Mouse (Mus musculus) neural tube, embryonic 12.5 days (tissue): ENCODE measurements around the gene Galr2. TPM values are rescaled to one million over a fixed set of nuclear protein-coding genes. Genes with fewer than 3 reads are reported as not detected.

Experiments used
- ATAC-seq: fragments of 200-750 bp; cut with Nextera tagmentation; 2 replicates; pipeline ENCODE4 v1.8.0; 2017; ENCODE audit warnings: low read depth, mild to moderate bottlenecking, moderate TSS enrichment, moderate library complexity; ENCODE audit not compliant: low FRiP score
- H3K27ac ChIP-seq: fragments of 300-500 bp; sonication (generic); 2 replicates; pipeline ENCODE4 v1.5.1; 2016
- H3K27me3 ChIP-seq: fragments of 300-500 bp; sonication (generic); replicated peaks from 2 replicates; pipeline ENCODE4 v1.6.1; 2016; ENCODE audit warnings: mild to moderate bottlenecking
- H3K36me3 ChIP-seq: fragments of 300-500 bp; sonication (generic); 2 replicates; pipeline ENCODE4 v1.6.1; 2016; ENCODE audit warnings: mild to moderate bottlenecking
- H3K4me1 ChIP-seq: fragments of 300-500 bp; sonication (generic); 2 replicates; pipeline ENCODE4 v1.6.1; 2016
- H3K4me2 ChIP-seq: fragments of 300-500 bp; sonication (generic); replicated peaks from 2 replicates; pipeline ENCODE4 v1.6.1; 2016; ENCODE audit warnings: mild to moderate bottlenecking
- H3K4me3 ChIP-seq: fragments of 300-500 bp; sonication (generic); 2 replicates; pipeline ENCODE4 v1.5.1; 2016
- H3K9ac ChIP-seq: fragments of 300-500 bp; sonication (generic); 2 replicates; pipeline ENCODE4 v1.6.1; 2016; ENCODE audit warnings: mild to moderate bottlenecking
- H3K9me3 ChIP-seq: fragments of 300-500 bp; sonication (generic); 2 replicates; pipeline ENCODE4 v1.6.1; 2016; ENCODE audit warnings: mild to moderate bottlenecking
- WGBS: fragments of 180-500 bp; shearing (Covaris S2); methylation state at CpG from one replicate; pipeline ENCODE4 v1.1.7; 2016; 5-methylcytosine and 5-hydroxymethylcytosine counted together
- polyA plus RNA-seq: library from polyadenylated mRNA; unstranded; fragments of >200 nt; fragmentation: Nextera tagmentation; extraction: Ambion mirVana; gene quantifications from 2 replicates; pipeline ENCODE4 v1.2.1, GENCODE M21; 2016

Gene Galr2
- polyA plus RNA-seq, 1 experiment from 2014 or later, result 2.0 TPM

GRCm38 (mm10) chr11:116294319-116294718, 13.6 kb downstream of the Galr2 start:
- no peak overlapping the region for H3K27ac ChIP-seq
- no peak overlapping the region for H3K4me3 ChIP-seq
- 39% methylated on average over 5 of the region's 5 CpGs for WGBS
- H3K4me2 ChIP-seq, result no peak overlapping the region
- H3K4me1 ChIP-seq, result no peaks in the 10 kb centered on the region
- H3K27me3 ChIP-seq, result no peaks in the 10 kb centered on the region
- H3K9ac ChIP-seq, result no peak overlapping the region
- no peak for ATAC-seq
- H3K9me3 ChIP-seq, result no peaks in the 10 kb centered on the region
- H3K36me3 ChIP-seq, result peaks cover 89% of the 10 kb centered on the region

GRCm38 (mm10) chr11:116296191-116296734, 15.5 kb downstream of the Galr2 start:
- Histone ChIP-seq H3K36me3 (peaks cover 89% of the 10 kb centered on the region), H3K27ac (no peak overlapping the region), H3K4me3 (no peak overlapping the region), H3K27me3 (no peaks in the 10 kb centered on the region), H3K4me1 (no peaks in the 10 kb centered on the region), H3K9me3 (no peaks in the 10 kb centered on the region), H3K4me2 (no peak overlapping the region), H3K9ac (no peak overlapping the region)
- ATAC-seq, result no peak
- 86% methylated on average over 8 of the region's 8 CpGs for WGBS

- no peaks in the 10 kb centered on the region for H3K4me1 ChIP-seq
- no peak for ATAC-seq
- H3K9me3 ChIP-seq, result no peaks in the 10 kb centered on the region
- H3K27me3 ChIP-seq, result no peaks in the 10 kb centered on the region
- H3K4me2 ChIP-seq, result no peak overlapping the region
- H3K27ac ChIP-seq, result no peak overlapping the region
- H3K9ac ChIP-seq, result no peak overlapping the region
- peaks cover 91% of the 10 kb centered on the region for H3K36me3 ChIP-seq
- no peak overlapping the region for H3K4me3 ChIP-seq
- 79% methylated on average over 3 of the region's 3 CpGs for WGBS
Observed at GRCm38 (mm10) chr11:116297017-116297416, 16.3 kb downstream of the Galr2 start.

- H3K4me1 ChIP-seq, result no peaks in the 10 kb centered on the region
- 89% methylated on average over 11 of the region's 11 CpGs for WGBS
- no peak overlapping the region for H3K4me2 ChIP-seq
- peaks cover 92% of the 10 kb centered on the region for H3K36me3 ChIP-seq
- H3K27ac ChIP-seq, result no peak overlapping the region
- ATAC-seq, result no peak
- no peak overlapping the region for H3K4me3 ChIP-seq
- no peaks in the 10 kb centered on the region for H3K9me3 ChIP-seq
- H3K27me3 ChIP-seq, result no peaks in the 10 kb centered on the region
- no peak overlapping the region for H3K9ac ChIP-seq
Observed at GRCm38 (mm10) chr11:116298221-116298620, 17.5 kb downstream of the Galr2 start.

- Histone ChIP-seq H3K4me3 (no peak overlapping the region), H3K4me1 (no peaks in the 10 kb centered on the region), H3K9ac (no peak overlapping the region), H3K36me3 (peaks cover 93% of the 10 kb centered on the region), H3K9me3 (no peaks in the 10 kb centered on the region), H3K4me2 (no peak overlapping the region), H3K27ac (no peak overlapping the region), H3K27me3 (no peaks in the 10 kb centered on the region)
- WGBS, result 93% methylated on average over 6 of the region's 6 CpGs
- ATAC-seq, result no peak
Observed at GRCm38 (mm10) chr11:116298621-116299020, 17.9 kb downstream of the Galr2 start.

GRCm38 (mm10) chr11:116305423-116305822, 24.7 kb downstream of the Galr2 start:
- H3K4me3 ChIP-seq, result no peak overlapping the region; the same call in 1 of the 2 replicates
- WGBS, result 98% methylated on average over 2 of the region's 2 CpGs

GRCm38 (mm10) chr11:116306126-116306982, 25.6 kb downstream of the Galr2 start:
- Histone ChIP-seq H3K27me3 (0 out of 2 replicates have a peak, but pooled peaks cover 4% of the 10 kb centered on the region), H3K4me2 (peak overlapping the region; percentile 88), H3K4me1 (peaks cover 6% of the 10 kb centered on the region; the same call in 1 of the 2 replicates), H3K36me3 (peaks cover 34% of the 10 kb centered on the region), H3K9me3 (no peaks in the 10 kb centered on the region), H3K27ac (no peak overlapping the region), H3K9ac (peak overlapping the region; percentile 75), H3K4me3 (peak overlapping the region; percentile 57)
- peak; percentile 92 for ATAC-seq
- WGBS, result 2% methylated on average over 53 of the region's 53 CpGs

More at GRCm38 (mm10) chr11:116305423-116305822, 24.7 kb downstream of the Galr2 start:
- Histone ChIP-seq H3K4me1 (peaks cover 6% of the 10 kb centered on the region; the same call in 1 of the 2 replicates), H3K4me2 (peak overlapping the region; percentile 88), H3K36me3 (peaks cover 44% of the 10 kb centered on the region), H3K27ac (no peak overlapping the region), H3K9me3 (no peaks in the 10 kb centered on the region), H3K9ac (no peak overlapping the region), H3K27me3 (0 out of 2 replicates have a peak, but pooled peaks cover 4% of the 10 kb centered on the region)
- ATAC-seq, result no peak

- no peaks in the 10 kb centered on the region for H3K9me3 ChIP-seq
- H3K4me1 ChIP-seq, result peaks cover 6% of the 10 kb centered on the region; the same call in 1 of the 2 replicates
- H3K4me2 ChIP-seq, result peak within 1 kb of the TSS; percentile 88
- peak within 1 kb of the TSS; percentile 57 for H3K4me3 ChIP-seq
- peak; percentile 45; the same call in 1 of the 2 replicates for ATAC-seq
- H3K36me3 ChIP-seq, result peaks cover 27% of the 10 kb centered on the region
- H3K27me3 ChIP-seq, result 0 out of 2 replicates have a peak, but pooled peaks cover 4% of the 10 kb centered on the region
- no peak within 1 kb of the TSS for H3K27ac ChIP-seq
- peak within 1 kb of the TSS; percentile 75 for H3K9ac ChIP-seq
- 82% methylated on average over 10 of the region's 10 CpGs for WGBS
Observed at GRCm38 (mm10) chr11:116307019-116307725, 26.4 kb downstream of the Galr2 start, which contains the start of gene Exoc7. Gene Exoc7, minus strand, starts transcription at chr11:116307233.

GRCm38 (mm10) chr11:116307762-116308531, 27.2 kb downstream of the Galr2 start:
- Histone ChIP-seq H3K27me3 (0 out of 2 replicates have a peak, but pooled peaks cover 4% of the 10 kb centered on the region), H3K36me3 (peaks cover 20% of the 10 kb centered on the region), H3K27ac (no peak overlapping the region), H3K9ac (no peak overlapping the region), H3K4me3 (no peak overlapping the region), H3K4me2 (no peak overlapping the region), H3K4me1 (peaks cover 6% of the 10 kb centered on the region; the same call in 1 of the 2 replicates), H3K9me3 (no peaks in the 10 kb centered on the region)
- no peak for ATAC-seq
- 93% methylated on average over 12 of the region's 12 CpGs for WGBS

- 81% methylated on average over 3 of the region's 3 CpGs for WGBS
- no peak overlapping the region for H3K4me2 ChIP-seq
- H3K27ac ChIP-seq, result no peak overlapping the region
- no peaks in the 10 kb centered on the region for H3K9me3 ChIP-seq
- no peak for ATAC-seq
- no peak overlapping the region for H3K4me3 ChIP-seq
- H3K36me3 ChIP-seq, result peaks cover 4% of the 10 kb centered on the region
- no peak overlapping the region for H3K9ac ChIP-seq
- H3K27me3 ChIP-seq, result 0 out of 2 replicates have a peak, but pooled peaks cover 4% of the 10 kb centered on the region
- peaks cover 6% of the 10 kb centered on the region; the same call in 1 of the 2 replicates for H3K4me1 ChIP-seq
Observed at GRCm38 (mm10) chr11:116309601-116310000, 28.9 kb downstream of the Galr2 start.

GRCm38 (mm10) chr11:116311169-116311568, 30.4 kb downstream of the Galr2 start:
- Histone ChIP-seq H3K9ac (no peak overlapping the region), H3K27ac (no peak overlapping the region), H3K4me1 (peaks cover under 1% of the 10 kb centered on the region; the same call in 1 of the 2 replicates), H3K27me3 (0 out of 2 replicates have a peak, but pooled peaks cover 4% of the 10 kb centered on the region), H3K36me3 (no peaks in the 10 kb centered on the region), H3K4me3 (no peak overlapping the region), H3K4me2 (no peak overlapping the region), H3K9me3 (no peaks in the 10 kb centered on the region)
- no peak for ATAC-seq
- 56% methylated on average over 8 of the region's 8 CpGs for WGBS
